Mouse (Mus musculus) MEL (cell line): ENCODE measurements around the gene Zswim5. TPM values are rescaled to one million over a fixed set of nuclear protein-coding genes. Genes with fewer than 3 reads are reported as not detected.

Experiments
- DNase-seq: peaks from one replicate; pipeline ENCODE4 v3.0.0; 2011; ENCODE audit warnings: low read depth, low spot score
- H3K27ac ChIP-seq: 2 replicates; pipeline ENCODE4 v1.5.1; 2012; ENCODE audit warnings: low read depth, mild to moderate bottlenecking, control low read depth, low read length, moderate library complexity; ENCODE audit not compliant: control insufficient read depth
- H3K27me3 ChIP-seq, 2 experiments: fragments of 150-350 bp in 1 of 2; sonication (generic) in 1 of 2; 2 replicates each; pipeline ENCODE4 v1.6.1; 2012; ENCODE audit warnings: low read length in 2 of 2, mild to moderate bottlenecking in 2 of 2, improper control_type of control experiment in 1 of 2, moderate library complexity in 1 of 2; ENCODE audit not compliant: insufficient read depth in 2 of 2, control insufficient read depth in 1 of 2
- H3K36me3 ChIP-seq, 2 experiments: 2 replicates each; pipeline ENCODE4 v1.6.1; 2012 to 2014; ENCODE audit warnings: low read length in 2 of 2, improper control_type of control experiment in 1 of 2, inconsistent platforms in 1 of 2, mild to moderate bottlenecking in 1 of 2; ENCODE audit not compliant: insufficient read depth in 2 of 2, control insufficient read depth in 1 of 2
- H3K4me1 ChIP-seq, 2 experiments: fragments of 150-350 bp in 1 of 2; sonication (generic) in 1 of 2; 2 replicates each; pipeline ENCODE4 v1.6.1; 2012; ENCODE audit warnings: low read length in 2 of 2, improper control_type of control experiment in 1 of 2, mild to moderate bottlenecking in 1 of 2; ENCODE audit not compliant: insufficient read depth in 2 of 2, control insufficient read depth in 1 of 2
- H3K4me3 ChIP-seq, 2 experiments: fragments of 150-350 bp in 1 of 2; sonication (generic) in 1 of 2; 2 replicates each; pipeline ENCODE4 v1.5.1; 2012; ENCODE audit warnings: low read depth in 2 of 2, low read length in 2 of 2, mild to moderate bottlenecking in 2 of 2, moderate library complexity in 2 of 2, control low read depth in 1 of 2, improper control_type of control experiment in 1 of 2; ENCODE audit not compliant: control insufficient read depth in 1 of 2, insufficient read depth in 1 of 2
- H3K79me2 ChIP-seq: 2 replicates; pipeline ENCODE4 v1.6.1; 2012; ENCODE audit warnings: mild to moderate bottlenecking, low read length, moderate library complexity; ENCODE audit not compliant: control insufficient read depth, poor library complexity, insufficient read depth
- H3K9ac ChIP-seq: 2 replicates; pipeline ENCODE4 v1.6.1; 2012; ENCODE audit warnings: low read depth, mild to moderate bottlenecking, control low read depth, low read length, moderate library complexity; ENCODE audit not compliant: control insufficient read depth, poor library complexity, severe bottlenecking
- H3K9me3 ChIP-seq: fragments of 150-350 bp; sonication (generic); replicated peaks from 2 replicates; pipeline ENCODE4 v1.6.1; 2012; ENCODE audit warnings: mild to moderate bottlenecking, low read length, improper control_type of control experiment, moderate library complexity; ENCODE audit not compliant: insufficient read depth
- CTCF ChIP-seq, 3 experiments: IDR thresholded peaks in 2 of 3; conservative IDR thresholded peaks in 1 of 3; 2 replicates each; pipeline ENCODE4 v1.5.1; 2011 to 2012; ENCODE audit warnings: low read length in 3 of 3, low read depth in 2 of 3, mild to moderate bottlenecking in 2 of 3, improper control_type of control experiment in 1 of 3, inconsistent platforms in 1 of 3, mixed read lengths in 1 of 3, moderate library complexity in 1 of 3; ENCODE audit not compliant: control insufficient read depth in 1 of 3, insufficient read depth in 1 of 3, poor library complexity in 1 of 3, severe bottlenecking in 1 of 3
- EP300 ChIP-seq, 2 experiments: IDR thresholded peaks; 2 replicates each; pipeline ENCODE4 v1.6.1; 2011; ENCODE audit warnings: improper control_type of control experiment in 2 of 2, low read length in 2 of 2, low read depth in 1 of 2, mild to moderate bottlenecking in 1 of 2
- ETS1 ChIP-seq: IDR thresholded peaks from 2 replicates; pipeline ENCODE4 v1.6.1; 2012; ENCODE audit warnings: low read depth, mild to moderate bottlenecking, inconsistent platforms, low read length, improper control_type of control experiment, moderate library complexity
- GABPA ChIP-seq: IDR thresholded peaks from 2 replicates; pipeline ENCODE4 v1.6.1; 2012; ENCODE audit warnings: low read depth, mild to moderate bottlenecking, inconsistent platforms, low read length, improper control_type of control experiment, moderate library complexity
- MAFK ChIP-seq: IDR thresholded peaks from 2 replicates; pipeline ENCODE4 v1.6.1; 2011; ENCODE audit warnings: low read depth, mild to moderate bottlenecking, low read length, improper control_type of control experiment, borderline replicate concordance
- MAZ ChIP-seq: IDR thresholded peaks from 2 replicates; pipeline ENCODE4 v1.6.1; 2012; ENCODE audit warnings: low read depth, mild to moderate bottlenecking, inconsistent platforms, low read length, improper control_type of control experiment
- MYB ChIP-seq: IDR thresholded peaks from 2 replicates; pipeline ENCODE4 v1.6.1; 2011; ENCODE audit warnings: mild to moderate bottlenecking, low read depth, low read length, improper control_type of control experiment
- RAD21 ChIP-seq: IDR thresholded peaks from 2 replicates; pipeline ENCODE4 v1.6.1; 2011; ENCODE audit warnings: mild to moderate bottlenecking, low read depth, low read length, improper control_type of control experiment
- SMC3 ChIP-seq: IDR thresholded peaks from 2 replicates; pipeline ENCODE4 v1.6.1; 2011; ENCODE audit warnings: low read depth, low read length, improper control_type of control experiment
- TAL1 ChIP-seq: IDR thresholded peaks from 2 replicates; pipeline ENCODE4 v1.6.1; 2012; ENCODE audit warnings: mild to moderate bottlenecking, inconsistent platforms, low read length, moderate library complexity, mixed read lengths
- TCF12 ChIP-seq: IDR thresholded peaks from 2 replicates; pipeline ENCODE4 v1.6.1; 2014; ENCODE audit warnings: low read depth, mild to moderate bottlenecking, inconsistent platforms, low read length, improper control_type of control experiment, moderate library complexity
- ZKSCAN1 ChIP-seq: IDR thresholded peaks from 2 replicates; pipeline ENCODE4 v1.6.1; 2012; ENCODE audit warnings: low read depth, mild to moderate bottlenecking, inconsistent platforms, low read length, improper control_type of control experiment, moderate library complexity
- polyA plus RNA-seq, 2 experiments: library from polyadenylated mRNA; stranded (reverse) in 1 of 2; unstranded in 1 of 2; fragments of >175 nt in 1 of 2; fragments of >200 nt in 1 of 2; gene quantifications; 2 replicates each; pipeline versions ENCODE4 v1.2.1 to v1.2.4; 2012; ENCODE audit warnings: low replicate concordance in 2 of 2, low read depth in 1 of 2; ENCODE audit not compliant: insufficient read length in 2 of 2, insufficient read depth in 1 of 2, missing spikeins in 1 of 2
- total RNA-seq: library from RNA; depleted of rRNA; stranded (reverse); fragments of 300-350 nt; gene quantifications from 2 replicates; pipeline ENCODE4 v1.2.3, GENCODE M21; 2012; rRNA removed

Gene Zswim5
- total and polyA plus RNA-seq, 3 experiments = 0.03 TPM; not detected in 2

DNA sequence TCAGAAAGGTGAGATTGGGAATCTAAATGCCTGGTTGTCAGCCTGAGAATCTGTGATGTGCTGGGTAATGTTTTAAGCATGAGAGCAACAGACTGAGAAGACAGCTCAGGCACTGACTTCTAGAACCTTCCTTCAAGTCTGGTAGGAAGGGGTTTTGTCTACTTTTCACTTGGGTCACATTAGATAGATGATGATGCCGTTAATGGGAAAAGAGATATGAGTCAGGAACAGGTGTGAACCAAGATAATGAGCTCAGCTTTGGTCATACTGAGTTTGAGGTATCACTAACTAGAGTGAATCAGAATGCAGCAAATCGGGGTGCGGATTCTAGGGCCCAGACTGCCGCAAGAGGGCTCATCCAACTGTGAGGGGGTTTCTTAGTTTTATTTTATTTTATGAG lies 146.3 kb downstream of the Zswim5 start:
- no peak for DNase-seq
- Histone ChIP-seq H3K4me1 (peaks cover 0 to 12% of the 10 kb centered on the region in 2 experiments; a peak in 3 of 4 replicates), H3K36me3 (peaks cover 21 to 23% of the 10 kb centered on the region in 2 experiments), H3K27me3 (no peaks in the 10 kb centered on the region), H3K27ac (no peak overlapping the region), H3K4me3 (no peak overlapping the region), H3K9me3 (no peaks in the 10 kb centered on the region), H3K79me2 (peaks cover 23% of the 10 kb centered on the region), H3K9ac (no peak overlapping the region)
- TF ChIP-seq EP300 (IDR thresholded peaks at IDR 0.05; ENCODE audit: low read depth in 1 of 2, low read length in 2 of 2) (peak in 1 of 2 experiments; percentile 51; a peak in 2 of 4 replicates), MAZ (no peak), TAL1 (peak; percentile 34; the same call in 1 of the 2 replicates), MYB (no peak), GABPA (no peak), TCF12 (0 out of 2 replicates have a peak, but pooled peaks have one; percentile 11)

DNA sequence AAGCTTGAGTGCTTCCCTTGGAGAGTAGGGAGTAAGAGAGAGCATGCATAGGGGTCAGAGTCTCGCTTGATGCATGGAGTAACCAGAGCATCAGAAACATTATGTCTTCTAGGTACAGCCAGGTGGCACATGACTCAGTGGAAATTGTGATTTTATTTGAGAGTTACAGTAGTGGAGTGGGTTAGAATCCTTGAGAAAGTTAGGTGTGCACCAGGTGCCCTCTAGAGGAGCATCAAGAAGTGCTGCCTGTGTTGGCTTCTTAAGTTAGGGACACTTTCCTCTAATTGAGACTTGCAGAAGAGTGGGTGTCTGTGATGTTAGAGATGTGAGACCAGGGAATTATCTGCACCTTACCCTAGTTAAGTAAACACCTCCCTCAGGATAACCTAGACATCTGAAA lies 153.9 kb downstream of the Zswim5 start:
- TF ChIP-seq RAD21 = peak; percentile 6
- peak in 2 of 3 experiments; percentile 16 to 36; a peak in 2 of 6 replicates for TF ChIP-seq CTCF (IDR thresholded peaks at IDR 0.05 in 2 of 3, conservative IDR thresholded peaks at IDR 0.05 in 1 of 3; ENCODE audit: control insufficient read depth in 1 of 3, insufficient read depth in 1 of 3, low read depth in 2 of 3, low read length in 3 of 3, poor library complexity in 1 of 3, severe bottlenecking in 1 of 3)
- no peak for TF ChIP-seq ETS1
- no peak for TF ChIP-seq MAFK
- no peak for TF ChIP-seq ZKSCAN1
- TF ChIP-seq SMC3 = no peak
- TF ChIP-seq GABPA = no peak
- no peak overlapping the region for H3K9ac ChIP-seq
- H3K4me1 ChIP-seq = no peaks in the 10 kb centered on the region; a peak in 2 of 4 replicates
- no peak overlapping the region for H3K4me3 ChIP-seq
- H3K27me3 ChIP-seq = no peaks in the 10 kb centered on the region
- DNase-seq = peak; percentile 20
- H3K27ac ChIP-seq = no peak overlapping the region
- peaks cover 0 to 13% of the 10 kb centered on the region in 2 experiments; a peak in 2 of 4 replicates for H3K36me3 ChIP-seq
- no peaks in the 10 kb centered on the region for H3K9me3 ChIP-seq
- H3K79me2 ChIP-seq = no peaks in the 10 kb centered on the region; the same call in none of the 2 replicates

Other genes with a start within 250 kb of the Zswim5 start
- 133 and 159 TPM in 2 replicates for gene Nasp, start 249.4 kb upstream of the Zswim5 start, total RNA-seq
- gene Nasp, start 249.4 kb upstream of the Zswim5 start, polyA plus RNA-seq = 100 to 1,000 TPM in 1 of 2 experiments, not detected in 1; 174 TPM
- gene Akr1a1, start 225.7 kb upstream of the Zswim5 start, total RNA-seq = 258 and 281 TPM in 2 replicates
- gene Akr1a1, start 225.7 kb upstream of the Zswim5 start, polyA plus RNA-seq = 100 to 1,000 TPM in 1 of 2 experiments, not detected in 1; 358 TPM
- gene Prdx1, start 191.8 kb upstream of the Zswim5 start, total RNA-seq = 223 and 307 TPM in 2 replicates
- 100 to 1,000 TPM in 1 of 2 experiments, not detected in 1; 416 TPM for gene Prdx1, start 191.8 kb upstream of the Zswim5 start, polyA plus RNA-seq
- 12.2 and 15.1 TPM in 2 replicates for gene Mmachc, start 169.0 kb upstream of the Zswim5 start, total RNA-seq
- 10 to 100 TPM in 1 of 2 experiments, not detected in 1; 22.8 TPM for gene Mmachc, start 169.0 kb upstream of the Zswim5 start, polyA plus RNA-seq
- gene Ccdc163, start 168.9 kb upstream of the Zswim5 start, total RNA-seq = 12.3 and 14.2 TPM in 2 replicates
- 10 to 100 TPM in 1 of 2 experiments, not detected in 1; 26.0 TPM for gene Ccdc163, start 168.9 kb upstream of the Zswim5 start, polyA plus RNA-seq
- 2.3 and 2.8 TPM in 2 replicates for gene Tesk2, start 156.4 kb upstream of the Zswim5 start, total RNA-seq
- gene Tesk2, start 156.4 kb upstream of the Zswim5 start, polyA plus RNA-seq = 1 to 10 TPM in 1 of 2 experiments, not detected in 1; 3.3 TPM
- gene Toe1, start 69.7 kb upstream of the Zswim5 start, total RNA-seq = 46.4 and 49.3 TPM in 2 replicates
- 10 to 100 TPM in 1 of 2 experiments, not detected in 1; 38.3 TPM for gene Toe1, start 69.7 kb upstream of the Zswim5 start, polyA plus RNA-seq
- 0.75 and 0.81 TPM in 2 replicates for gene Mutyh, start 69.7 kb upstream of the Zswim5 start, total RNA-seq
- gene Mutyh, start 69.7 kb upstream of the Zswim5 start, polyA plus RNA-seq = 1 to 10 TPM in 1 of 2 experiments, not detected in 1; 2.5 TPM
- gene Hpdl, start 55.7 kb upstream of the Zswim5 start, total RNA-seq = 0.10 TPM in 1 of 2 replicates, not detected in the other
- gene Hpdl, start 55.7 kb upstream of the Zswim5 start, polyA plus RNA-seq = under 1 TPM in 1 of 2 experiments, not detected in 1; 0.14 TPM
- 72.0 and 108 TPM in 2 replicates for gene Urod, start 117.0 kb downstream of the Zswim5 start, total RNA-seq
- gene Urod, start 117.0 kb downstream of the Zswim5 start, polyA plus RNA-seq = 100 to 1,000 TPM; 132 to 645 TPM
- gene Hectd3, start 117.9 kb downstream of the Zswim5 start, total RNA-seq = 9.8 TPM in 2 replicates
- gene Hectd3, start 117.9 kb downstream of the Zswim5 start, polyA plus RNA-seq = 10 to 100 TPM in 1 of 2 experiments, not detected in 1; 19.1 TPM
- 75.4 and 79.3 TPM in 2 replicates for gene Eif2b3, start 142.0 kb downstream of the Zswim5 start, total RNA-seq
- gene Eif2b3, start 142.0 kb downstream of the Zswim5 start, polyA plus RNA-seq = 10 to 100 TPM in 1 of 2 experiments, not detected in 1; 77.5 TPM
- gene Ptch2, start 218.7 kb downstream of the Zswim5 start, total RNA-seq = not detected in 2 replicates
- under 1 TPM in 1 of 2 experiments, not detected in 1; 0.33 TPM for gene Ptch2, start 218.7 kb downstream of the Zswim5 start, polyA plus RNA-seq
- 12.1 and 13.6 TPM in 2 replicates for gene Btbd19, start 248.3 kb downstream of the Zswim5 start, total RNA-seq
- 10 to 100 TPM in 1 of 2 experiments, not detected in 1; 22.6 TPM for gene Btbd19, start 248.3 kb downstream of the Zswim5 start, polyA plus RNA-seq
- 0.31 and 0.62 TPM in 2 replicates for gene Tctex1d4, start 249.4 kb downstream of the Zswim5 start, total RNA-seq
- 1 to 10 TPM in 1 of 2 experiments, not detected in 1; 1.3 TPM for gene Tctex1d4, start 249.4 kb downstream of the Zswim5 start, polyA plus RNA-seq